Mouse (Mus musculus) spleen, adult 12 weeks (tissue): ENCODE measurements around the gene Otop1.
A peak's percentile ranks its signal among the peaks of the same experiment; 100 is the strongest.

Experiments used
- DNase-seq: peaks from one replicate; pipeline ENCODE4 v3.0.0; 2022; ENCODE audit warnings: low spot score

Otop1 gene

GRCm38 (mm10) chr5:38301761-38302411 is 26.1 kb downstream of the Otop1 start:
- no peak for DNase-seq

DNA sequence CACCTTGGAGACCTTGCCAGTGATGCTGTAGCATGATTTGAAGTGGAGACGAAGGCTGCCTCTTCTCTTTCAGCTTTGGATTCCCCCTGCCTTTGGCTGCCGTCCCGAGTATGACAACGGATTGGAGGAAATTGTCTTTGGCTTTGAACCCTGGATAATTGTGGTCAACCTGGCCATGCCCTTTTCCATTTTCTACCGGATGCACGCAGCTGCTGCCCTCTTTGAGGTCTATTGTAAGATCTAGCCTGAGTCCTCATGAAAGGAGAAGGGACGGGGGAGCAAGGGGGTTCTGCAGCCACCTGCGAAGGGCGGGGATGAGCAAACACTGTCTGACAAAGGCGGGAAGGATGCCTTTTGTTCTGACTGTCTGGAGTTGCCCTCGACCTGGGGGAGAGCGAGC is 26.9 kb downstream of the Otop1 start:
- DNase-seq = no peak

- DNase-seq = no peak
Measured at GRCm38 (mm10) chr5:38305241-38305640, 29.5 kb downstream of the Otop1 start.

DNA sequence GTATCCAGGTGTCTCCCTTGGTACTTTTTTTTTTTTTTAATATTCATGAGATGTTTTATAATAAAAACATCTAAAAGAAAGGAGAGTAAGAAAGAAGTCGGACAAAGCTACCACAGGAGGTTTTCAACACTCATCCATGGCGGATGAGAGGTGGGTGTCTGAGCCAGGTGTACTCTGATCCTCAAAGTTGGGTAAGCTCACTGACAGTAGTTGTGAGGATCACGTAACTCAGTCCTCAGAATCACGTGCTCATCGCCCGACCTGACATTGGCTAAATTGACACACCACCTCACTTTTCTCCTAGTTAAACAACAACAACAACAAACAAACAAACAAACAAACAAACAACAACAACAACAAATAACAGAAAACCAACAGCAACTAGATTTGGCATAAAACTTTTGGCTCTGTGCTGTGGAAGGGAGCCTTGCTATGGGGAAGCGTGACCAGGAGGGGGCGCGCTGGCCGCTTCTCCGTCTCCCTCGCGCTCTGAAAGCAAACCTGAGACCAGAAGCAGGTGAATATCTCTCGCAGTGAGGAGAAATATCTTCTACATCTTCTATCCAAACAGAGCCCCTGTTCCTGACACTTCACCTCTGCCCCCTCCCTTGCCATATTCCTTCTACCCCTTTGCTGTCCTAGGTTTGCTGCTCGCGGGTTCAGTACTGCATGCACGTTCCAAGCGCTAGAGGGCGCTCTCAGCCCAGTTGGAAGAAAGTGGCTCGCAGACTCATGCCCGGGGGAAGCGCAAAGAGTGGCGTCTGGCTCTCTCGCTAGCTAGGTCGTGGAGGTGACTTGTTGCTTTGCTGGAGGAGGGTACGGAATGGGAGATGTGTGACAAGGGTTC is 31.7 kb downstream of the Otop1 start:
- DNase-seq = peak; percentile 68

DNA sequence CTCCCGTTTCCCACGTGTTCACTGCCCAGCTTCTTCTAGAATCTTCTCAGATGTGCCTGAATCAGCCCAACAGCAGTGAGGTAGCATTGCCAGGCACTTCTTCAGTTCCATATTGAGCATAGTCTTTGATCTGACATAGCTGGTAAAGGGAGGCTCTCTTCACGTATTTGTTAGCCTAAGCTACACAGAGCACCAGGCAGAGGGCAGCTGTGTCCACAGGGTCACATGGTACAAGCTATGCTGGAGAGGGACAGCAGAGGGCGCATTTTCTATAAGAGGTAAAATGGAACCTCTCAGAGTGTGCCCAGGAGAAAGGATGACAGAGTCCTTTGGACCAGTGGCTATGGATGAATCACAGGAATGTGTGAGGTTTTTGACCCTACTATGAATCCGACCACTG is 33.1 kb downstream of the Otop1 start:
- no peak for DNase-seq

DNA sequence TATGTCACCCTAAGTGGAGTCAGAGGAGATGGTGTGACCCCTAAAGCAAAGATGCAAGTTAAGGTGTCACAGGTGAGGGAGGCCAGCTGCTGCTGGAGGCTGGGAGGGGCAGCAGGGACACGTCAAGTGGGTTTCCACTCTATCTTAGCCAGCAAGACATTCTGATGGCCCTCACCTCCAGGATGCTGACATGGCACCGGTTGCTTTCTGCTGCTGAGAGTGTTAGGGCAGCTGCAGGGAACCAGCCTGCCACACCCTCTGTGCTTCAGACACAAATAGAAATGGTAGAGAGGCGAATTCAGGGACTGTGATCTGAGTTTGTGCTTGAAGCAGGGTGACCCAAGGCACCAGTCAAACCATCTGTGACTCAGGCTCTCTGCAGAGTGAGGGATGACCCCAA is 34.0 kb downstream of the Otop1 start:
- no peak for DNase-seq

DNA sequence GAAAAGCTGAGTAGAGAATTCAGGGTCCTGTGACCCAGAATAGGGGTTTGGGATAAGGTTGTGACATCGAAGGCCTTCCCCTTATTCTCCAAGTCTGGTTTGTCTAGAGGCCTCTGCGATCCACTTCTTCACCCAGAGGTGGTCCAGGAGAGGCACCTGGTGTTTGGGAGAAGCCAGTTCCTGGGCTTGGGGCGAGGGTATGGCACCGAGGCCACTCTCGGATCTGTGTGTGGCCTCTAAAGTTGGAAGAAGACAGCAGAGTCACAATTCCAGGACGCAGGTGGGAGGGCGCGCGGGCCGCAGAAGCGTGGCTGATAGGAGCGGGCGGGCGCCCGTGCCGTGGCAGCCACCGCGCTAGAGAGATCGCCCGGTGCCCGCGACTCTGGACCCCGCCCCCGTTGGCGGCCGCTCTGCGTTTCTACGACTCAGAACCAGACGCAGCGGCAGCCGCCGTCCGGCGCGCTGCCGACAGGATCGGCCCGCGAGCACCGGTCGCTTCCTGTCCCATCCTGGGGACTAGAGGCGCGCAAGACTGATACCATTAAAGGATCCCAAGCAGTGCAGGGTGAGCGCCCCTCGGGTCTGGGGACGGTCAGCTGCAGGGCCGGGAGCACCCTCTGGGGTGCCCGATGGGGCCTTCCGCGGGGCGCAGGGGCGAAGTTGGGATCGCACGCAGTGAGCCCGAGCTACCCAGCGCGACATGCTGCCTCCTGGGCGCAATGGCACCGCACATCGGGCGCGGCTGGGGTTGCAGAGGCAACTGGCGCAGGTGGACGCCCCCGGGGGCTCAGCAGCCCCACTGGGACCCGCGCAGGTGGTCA is 43.4 kb downstream of the Otop1 start, which contains the start of gene Drd5:
Gene Drd5, plus strand, starts transcription at position 402 of the 821 bp plus-strand sequence.
- no peak for DNase-seq

- no peak for DNase-seq
Measured at GRCm38 (mm10) chr5:38333381-38333780, 57.6 kb downstream of the Otop1 start.

GRCm38 (mm10) chr5:38334582-38334981 is 58.8 kb downstream of the Otop1 start:
- no peak for DNase-seq

DNA sequence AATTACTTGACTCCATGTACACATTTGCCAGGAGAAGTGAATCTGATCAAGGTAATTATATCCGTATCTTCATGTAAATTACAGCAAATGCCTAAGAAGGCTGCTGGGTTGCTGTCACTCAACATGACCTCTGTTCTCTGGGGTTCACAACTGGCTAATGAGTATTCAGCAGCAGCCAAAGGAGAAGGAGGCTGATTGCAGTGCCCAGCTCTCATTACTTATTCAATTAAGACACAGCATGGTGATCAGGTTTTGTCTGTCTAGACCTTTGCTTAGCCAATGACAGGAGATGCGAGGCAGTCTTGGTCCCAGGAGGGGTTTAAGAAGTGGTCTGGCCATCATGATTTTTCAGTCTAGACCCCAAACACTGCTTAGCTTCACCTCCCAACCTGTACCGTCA is 67.3 kb downstream of the Otop1 start:
- no peak for DNase-seq

DNA sequence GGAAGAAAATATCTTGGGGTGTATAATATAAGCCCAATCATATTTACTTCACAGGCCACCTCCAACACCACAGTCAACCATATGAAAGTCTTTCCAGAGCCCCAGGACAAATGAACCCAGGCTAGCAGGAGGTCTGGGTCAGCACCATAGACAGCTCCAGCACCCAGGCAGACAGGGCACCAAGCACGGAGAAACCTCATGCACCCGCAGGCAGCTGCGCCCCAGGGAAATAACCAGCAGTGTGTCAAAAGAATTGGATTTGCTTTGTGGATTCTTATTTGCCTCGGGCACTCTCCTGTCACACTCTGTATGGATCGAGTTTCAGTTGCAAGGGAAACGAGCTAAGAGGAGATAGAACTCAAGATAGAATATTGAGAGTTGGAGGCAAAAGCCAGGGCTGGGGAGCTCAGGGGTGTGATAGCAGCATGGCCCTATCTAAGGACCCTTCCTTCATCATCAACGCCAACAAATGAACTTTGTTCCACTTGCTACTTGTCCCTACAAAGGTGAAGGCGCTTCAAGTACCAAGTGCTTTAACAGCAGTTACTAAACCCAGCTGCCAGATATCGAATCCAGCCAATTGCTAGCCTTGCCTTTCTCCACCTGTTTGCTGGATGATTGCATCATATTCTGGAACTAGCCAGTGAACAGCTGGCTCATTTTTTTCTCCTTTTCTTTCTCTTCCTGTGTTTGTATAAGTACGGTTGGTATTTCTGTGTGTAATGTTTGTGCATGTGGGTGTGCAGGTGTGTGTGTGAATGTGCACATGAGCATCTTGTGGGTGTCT is 71.1 kb downstream of the Otop1 start:
- DNase-seq = no peak

DNA sequence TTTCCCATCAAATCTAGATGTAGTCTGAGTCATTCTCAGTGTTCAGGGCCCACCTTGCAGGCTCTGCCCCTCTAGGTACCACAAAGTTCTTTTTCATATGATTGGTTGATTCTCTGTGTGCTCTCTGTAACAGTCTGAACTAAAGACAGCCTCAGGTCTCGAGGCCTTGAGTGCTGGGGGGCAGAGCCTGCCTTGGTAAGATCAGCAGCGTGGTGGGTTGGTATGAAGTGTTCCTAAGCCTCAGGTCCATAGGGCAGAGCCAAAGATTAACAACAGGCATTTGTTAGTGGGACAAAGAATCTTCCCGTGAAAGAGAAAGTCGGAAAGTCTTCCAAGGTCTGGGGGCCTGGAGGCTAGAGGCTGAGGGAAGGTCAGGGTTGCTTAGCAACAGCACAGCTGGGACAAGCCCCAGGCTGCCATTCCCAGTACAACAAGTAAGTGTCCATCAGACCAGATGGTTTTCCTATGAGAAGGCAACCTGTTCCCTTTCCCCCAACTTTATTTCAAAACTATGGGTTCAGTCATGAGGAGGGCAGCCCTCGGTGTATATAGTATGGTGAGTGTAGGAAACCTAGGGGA is 74.7 kb downstream of the Otop1 start:
- no peak for DNase-seq
